Mouse (Mus musculus) heart, postnatal 0 days (tissue): ENCODE results near the gene Mcts1. TPM values are rescaled to one million over a fixed set of nuclear protein-coding genes. Genes with fewer than 3 reads are reported as not detected.

ENCODE experiments used
- ATAC-seq: fragments of 200-750 bp; cut with Nextera tagmentation; 2 replicates; pipeline ENCODE4 v1.8.0; 2017; ENCODE audit warnings: low read depth, moderate number of reproducible peaks, moderate library complexity; ENCODE audit not compliant: insufficient read depth
- DNase-seq: peaks from one replicate; pipeline ENCODE4 v3.0.0-alpha.2; 2016; ENCODE audit warnings: low spot score
- H3K27ac ChIP-seq: fragments of 300-500 bp; sonication (generic); 2 replicates; pipeline ENCODE4 v1.5.1; 2014; ENCODE audit warnings: low read depth, mild to moderate bottlenecking
- H3K27me3 ChIP-seq: fragments of 300-500 bp; sonication (generic); 2 replicates; pipeline ENCODE4 v1.6.1; 2014; ENCODE audit warnings: low read length, mixed read lengths; ENCODE audit not compliant: control insufficient read depth, insufficient read depth
- H3K36me3 ChIP-seq: fragments of 300-500 bp; sonication (generic); replicated peaks from 2 replicates; pipeline ENCODE4 v1.6.1; 2014; ENCODE audit warnings: low read length, mixed read lengths; ENCODE audit not compliant: control insufficient read depth, insufficient read depth
- H3K4me1 ChIP-seq: fragments of 300-500 bp; sonication (generic); 2 replicates; pipeline ENCODE4 v1.6.1; 2014; ENCODE audit warnings: antibody characterized with exemption; ENCODE audit not compliant: control insufficient read depth, insufficient read depth
- H3K4me2 ChIP-seq: fragments of 300-500 bp; sonication (generic); 2 replicates; pipeline ENCODE4 v1.6.1; 2014; ENCODE audit warnings: low read depth, mild to moderate bottlenecking, low read length, moderate library complexity
- H3K4me3 ChIP-seq: fragments of 300-500 bp; sonication (generic); 2 replicates; pipeline ENCODE4 v1.5.1; 2014; ENCODE audit warnings: low read depth, low read length
- H3K9ac ChIP-seq: fragments of 300-500 bp; sonication (generic); replicated peaks from 2 replicates; pipeline ENCODE4 v1.6.1; 2014; ENCODE audit warnings: low read depth, low read length, mixed read lengths
- H3K9me3 ChIP-seq: fragments of 300-500 bp; sonication (generic); replicated peaks from 2 replicates; pipeline ENCODE4 v1.6.1; 2016; ENCODE audit warnings: low read length; ENCODE audit not compliant: control insufficient read depth
- CTCF ChIP-seq: IDR thresholded peaks from 2 replicates; pipeline ENCODE4 v1.5.1; 2016; ENCODE audit warnings: antibody characterized with exemption, control low read depth, low read depth
- EP300 ChIP-seq: IDR thresholded peaks from 2 replicates; pipeline ENCODE4 v1.6.1; 2016; ENCODE audit warnings: antibody characterized with exemption, low read depth
- WGBS: fragments of 180-500 bp; shearing (Covaris S2); extraction: QIAGEN DNeasy Blood & Tissue Kit; methylation state at CpG from one replicate; pipeline ENCODE4 v1.1.7; 2014; 5-methylcytosine and 5-hydroxymethylcytosine counted together
- polyA plus RNA-seq: library from polyadenylated mRNA; unstranded; fragments of >200 nt; fragmentation: Nextera tagmentation; extraction: Ambion mirVana; gene quantifications from 2 replicates; pipeline ENCODE4 v1.2.1, GENCODE M21; 2015
- total RNA-seq: library from RNA; depleted of rRNA; stranded (reverse); fragments of >200 nt; gene quantifications from 2 replicates; pipeline ENCODE4 v1.2.3, GENCODE M21; 2014; ENCODE audit warnings: low replicate concordance; rRNA removed

The Mcts1 gene
- total and polyA plus RNA-seq, 2 experiments from 2014 or later: 44.0 to 64.9 TPM

GRCm38 (mm10) chrX:38642183-38642582, 41.8 kb downstream of the Mcts1 start:
- H3K36me3 ChIP-seq: no peaks in the 10 kb centered on the region
- 56% methylated on average over 4 of the region's 4 CpGs for WGBS
- no peaks in the 10 kb centered on the region for H3K27me3 ChIP-seq

GRCm38 (mm10) chrX:38650404-38651039, 50.1 kb downstream of the Mcts1 start:
- DNase-seq (no peak), ATAC-seq (no peak)
- Histone ChIP-seq H3K27ac (no peak overlapping the region), H3K4me3 (no peak overlapping the region), H3K36me3 (no peaks in the 10 kb centered on the region), H3K9ac (no peak overlapping the region), H3K9me3 (no peaks in the 10 kb centered on the region), H3K27me3 (no peaks in the 10 kb centered on the region), H3K4me2 (no peak overlapping the region), H3K4me1 (no peaks in the 10 kb centered on the region)
- whole genome bisulfite sequencing: 58% methylated on average over 9 of the region's 9 CpGs
- TF ChIP-seq EP300: no peak
- no peak for TF ChIP-seq CTCF

More at GRCm38 (mm10) chrX:38642183-38642582, 41.8 kb downstream of the Mcts1 start:
- H3K4me1 ChIP-seq: no peaks in the 10 kb centered on the region
- H3K27ac ChIP-seq: no peak overlapping the region
- no peak for DNase-seq
- no peak for TF ChIP-seq CTCF
- no peaks in the 10 kb centered on the region for H3K9me3 ChIP-seq
- H3K9ac ChIP-seq: no peak overlapping the region
- H3K4me3 ChIP-seq: no peak overlapping the region
- no peak overlapping the region for H3K4me2 ChIP-seq
- ATAC-seq: no peak

GRCm38 (mm10) chrX:38651167-38651566, 50.8 kb downstream of the Mcts1 start:
- no peak overlapping the region for H3K9ac ChIP-seq
- ATAC-seq (no peak), DNase-seq (no peak)
- no peaks in the 10 kb centered on the region for H3K36me3 ChIP-seq
- no peaks in the 10 kb centered on the region for H3K9me3 ChIP-seq
- TF ChIP-seq EP300 (no peak), CTCF (no peak)
- WGBS: 57% methylated on average over 5 of the region's 7 CpGs
- H3K27ac ChIP-seq: no peak overlapping the region
- H3K4me3 ChIP-seq: no peak overlapping the region
- H3K4me1 ChIP-seq: no peaks in the 10 kb centered on the region
- no peaks in the 10 kb centered on the region for H3K27me3 ChIP-seq
- no peak overlapping the region for H3K4me2 ChIP-seq

- Histone ChIP-seq H3K36me3 (no peaks in the 10 kb centered on the region), H3K4me3 (no peak overlapping the region), H3K27ac (no peak overlapping the region), H3K4me2 (no peak overlapping the region), H3K9ac (no peak overlapping the region), H3K27me3 (no peaks in the 10 kb centered on the region), H3K9me3 (no peaks in the 10 kb centered on the region), H3K4me1 (no peaks in the 10 kb centered on the region)
- ATAC-seq: no peak
- TF ChIP-seq EP300 (no peak), CTCF (no peak)
- no peak for DNase-seq
- 78% methylated on average over 1 of the region's 1 CpGs for WGBS
Measured at GRCm38 (mm10) chrX:38653181-38653580, 52.8 kb downstream of the Mcts1 start.

GRCm38 (mm10) chrX:38654681-38655080, 54.3 kb downstream of the Mcts1 start:
- Histone ChIP-seq H3K27ac (no peak overlapping the region), H3K4me3 (no peak overlapping the region), H3K4me2 (no peak overlapping the region), H3K27me3 (no peaks in the 10 kb centered on the region), H3K9me3 (no peaks in the 10 kb centered on the region), H3K36me3 (no peaks in the 10 kb centered on the region), H3K4me1 (no peaks in the 10 kb centered on the region), H3K9ac (no peak overlapping the region)
- TF ChIP-seq EP300: no peak
- no peak for TF ChIP-seq CTCF
- ATAC-seq: no peak
- 82% methylated on average over 5 of the region's 5 CpGs for WGBS
- DNase-seq: no peak

GRCm38 (mm10) chrX:38656206-38656883, 56.0 kb downstream of the Mcts1 start:
- Histone ChIP-seq H3K36me3 (no peaks in the 10 kb centered on the region), H3K4me2 (no peak overlapping the region), H3K27ac (no peak overlapping the region), H3K4me1 (no peaks in the 10 kb centered on the region), H3K9ac (no peak overlapping the region), H3K4me3 (no peak overlapping the region), H3K9me3 (no peaks in the 10 kb centered on the region), H3K27me3 (no peaks in the 10 kb centered on the region)
- WGBS: 69% methylated on average over 4 of the region's 4 CpGs
- no peak for ATAC-seq
- no peak for DNase-seq
- no peak for TF ChIP-seq EP300
- no peak for TF ChIP-seq CTCF

Other genes starting within 250 kb of the Mcts1 start
- gene Lamp2, start 144.1 kb upstream of the Mcts1 start, total RNA-seq: 135 and 142 TPM in 2 replicates
- 111 and 113 TPM in 2 replicates for gene Lamp2, start 144.1 kb upstream of the Mcts1 start, polyA plus RNA-seq
- gene Cul4b, start 24.4 kb upstream of the Mcts1 start, total RNA-seq: 4.6 and 11.7 TPM in 2 replicates
- 8.3 and 9.5 TPM in 2 replicates for gene Cul4b, start 24.4 kb upstream of the Mcts1 start, polyA plus RNA-seq
- 9.2 TPM in 2 replicates for gene C1galt1c1, start 34.5 kb downstream of the Mcts1 start, total RNA-seq
- gene C1galt1c1, start 34.5 kb downstream of the Mcts1 start, polyA plus RNA-seq: 16.1 and 23.6 TPM in 2 replicates
- gene 6030498E09Rik, start 172.1 kb downstream of the Mcts1 start, total RNA-seq: not detected in 2 replicates
- gene 6030498E09Rik, start 172.1 kb downstream of the Mcts1 start, polyA plus RNA-seq: 0.75 and 1.3 TPM in 2 replicates